Mouse (Mus musculus): ENCODE measurements around the gene Gldc.

The Gldc gene

DNA sequence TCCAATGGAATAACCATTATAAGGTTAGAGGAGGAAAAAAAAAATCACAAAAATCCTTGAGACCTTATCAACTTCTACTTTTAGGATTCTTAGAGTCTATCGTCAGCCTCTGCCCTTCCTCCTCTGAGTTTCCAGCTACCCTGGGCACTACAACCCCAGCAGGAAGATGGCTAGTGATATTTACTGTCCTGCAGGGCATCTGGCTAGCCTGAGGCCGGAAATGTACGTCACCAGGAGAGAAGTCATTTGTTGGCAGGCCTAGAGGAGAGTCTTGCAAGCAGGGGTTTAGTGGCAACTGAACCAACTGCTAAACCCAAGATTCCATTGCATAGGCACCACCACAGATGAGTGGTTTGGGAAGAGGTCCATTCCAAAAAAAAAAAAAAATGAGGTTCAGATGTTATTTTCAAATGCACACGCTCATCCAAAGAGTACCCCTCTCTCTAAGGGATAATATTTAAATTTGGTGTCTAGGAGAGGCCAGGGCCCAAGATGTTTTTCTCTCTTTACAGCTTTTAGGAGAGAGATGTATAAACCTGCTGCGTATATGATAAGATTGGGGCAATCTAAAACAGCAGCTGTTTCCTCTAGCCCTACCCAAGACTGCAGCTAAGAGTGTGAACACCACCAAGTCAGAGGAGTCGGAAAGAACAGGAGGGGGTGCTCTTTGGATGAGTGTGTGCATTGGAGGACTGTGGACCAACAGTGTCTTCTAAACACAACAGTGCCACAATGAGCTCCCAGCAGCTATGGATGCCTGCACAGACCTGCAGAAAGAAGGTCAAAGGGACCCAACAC is 70.0 kb downstream of the Gldc start:
- DNase-seq = no peak

DNA sequence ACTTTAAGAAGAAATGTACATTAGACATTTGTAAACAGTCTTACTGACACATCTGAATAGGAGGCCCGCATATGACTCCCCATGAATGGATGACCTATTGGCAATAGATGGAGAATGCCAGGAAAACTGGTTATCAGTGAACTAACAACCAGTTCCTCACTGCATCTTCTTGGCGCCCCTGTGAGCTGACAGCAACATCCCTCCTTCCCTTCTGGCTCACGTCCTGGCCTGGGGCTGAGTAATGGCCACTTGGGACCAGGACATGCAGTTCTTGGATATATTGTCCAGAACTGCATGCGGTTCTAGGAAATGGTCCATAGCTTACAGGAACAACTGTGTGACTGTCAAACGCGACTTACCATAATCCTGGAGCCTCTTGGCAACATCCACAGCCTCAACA is 72.6 kb downstream of the Gldc start:
- DNase-seq = no peak

DNA sequence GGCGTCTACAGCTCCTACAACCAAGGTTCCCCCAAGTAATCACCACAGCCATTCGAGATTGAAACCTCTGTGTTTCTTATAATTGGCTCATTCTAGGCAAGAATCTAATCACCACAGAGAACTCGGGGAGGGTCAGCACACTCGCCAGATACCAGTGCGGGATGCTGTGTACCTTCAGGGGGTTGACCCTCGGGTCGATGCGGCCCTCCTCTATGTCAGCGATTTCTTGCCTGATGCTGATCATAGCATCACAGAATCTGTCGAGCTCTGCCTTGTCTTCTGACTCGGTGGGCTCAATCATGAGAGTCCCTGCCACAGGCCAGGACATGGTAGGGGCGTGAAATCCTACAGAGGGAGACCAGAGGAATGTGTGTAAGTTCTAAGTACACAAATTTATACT is 74.7 kb downstream of the Gldc start:
- DNase-seq = no peak

DNA sequence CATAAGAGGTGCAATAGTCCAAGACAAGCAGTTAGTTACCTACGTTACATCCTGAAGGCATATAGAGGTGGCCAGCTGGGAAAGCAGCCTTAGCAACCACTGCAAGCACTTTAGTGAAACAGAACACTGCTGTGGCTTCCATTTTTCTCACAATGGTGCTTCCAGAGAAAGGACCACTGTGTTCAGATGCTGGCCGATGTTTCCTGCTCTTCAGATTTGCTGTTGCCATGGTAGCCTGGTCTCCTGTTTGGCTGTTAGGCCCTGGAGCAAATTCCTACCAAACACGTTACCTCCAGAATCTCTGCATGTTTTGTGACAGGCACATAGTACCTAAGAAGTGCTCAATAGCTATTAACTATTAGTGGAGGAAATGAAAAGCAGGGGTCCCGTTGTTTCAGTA is 78.2 kb downstream of the Gldc start:
- no peak for DNase-seq

DNA sequence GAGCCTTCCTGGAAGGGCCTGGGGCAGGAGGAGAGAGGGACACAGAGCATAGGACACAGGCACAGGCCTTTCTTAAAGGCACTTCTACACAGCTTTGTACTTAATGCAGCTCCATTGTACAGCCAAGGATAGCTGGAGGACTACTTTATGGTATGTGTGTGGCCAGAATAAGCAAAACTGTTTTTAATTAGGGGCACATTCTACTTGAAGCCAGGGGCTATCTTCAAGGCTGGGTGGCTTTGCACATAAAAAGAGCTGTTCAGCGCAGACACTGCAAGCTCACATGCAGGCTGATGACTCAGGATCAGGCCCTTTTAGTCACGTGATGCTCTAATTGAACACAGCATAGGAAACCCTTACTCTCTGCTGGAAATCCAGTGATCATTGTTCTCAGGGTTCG is 79.0 kb downstream of the Gldc start:
- no peak for DNase-seq

DNA sequence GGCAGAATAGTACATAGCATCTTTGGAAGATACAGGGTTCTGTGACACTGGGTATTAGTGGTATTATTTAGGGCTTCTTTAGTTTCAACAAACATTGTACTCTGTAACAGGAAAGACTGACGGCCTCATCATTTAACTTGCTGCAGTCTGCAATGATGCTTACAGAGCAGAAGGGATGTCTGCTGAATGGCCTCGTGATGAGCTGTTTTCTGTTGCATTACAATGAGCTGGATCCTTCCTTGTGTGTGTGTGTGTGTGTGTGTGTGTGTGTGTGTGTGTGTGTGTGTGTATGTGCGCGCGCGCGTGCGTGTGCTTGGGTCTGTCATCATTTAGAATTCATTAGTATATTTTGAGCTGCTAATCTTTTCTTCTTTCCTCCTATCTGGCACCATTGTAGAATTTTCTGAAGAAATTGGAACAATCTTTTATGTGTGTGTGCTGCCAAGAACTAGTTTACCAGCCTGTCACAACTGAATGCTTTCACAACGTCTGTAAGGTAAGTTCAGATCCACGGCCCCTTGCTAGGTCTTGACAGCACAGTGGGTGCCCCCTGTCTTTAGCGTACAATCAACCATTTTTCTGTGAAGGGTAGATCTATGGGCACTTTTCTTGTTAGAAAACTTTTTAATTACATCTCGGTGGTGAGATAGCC is 83.5 kb downstream of the Gldc start:
- no peak for DNase-seq

DNA sequence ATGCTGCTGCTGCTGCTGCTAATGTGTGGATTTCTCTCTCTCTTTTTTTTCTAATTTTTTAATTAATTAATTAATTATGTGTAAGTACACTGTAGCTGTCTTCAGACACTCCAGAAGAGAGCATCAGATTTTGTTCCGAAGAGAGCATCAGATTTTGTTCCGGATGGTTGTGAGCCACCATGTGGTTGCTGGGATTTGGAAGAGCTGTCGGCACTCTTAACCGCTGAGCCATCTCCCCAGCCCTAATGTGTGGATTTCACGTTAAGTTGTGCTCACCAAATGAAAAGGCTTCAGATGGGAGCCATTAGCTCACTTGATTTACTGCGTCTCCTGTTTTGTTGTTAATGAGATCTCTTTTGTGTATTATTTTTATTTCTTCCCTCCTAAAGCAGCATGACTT is 85.1 kb downstream of the Gldc start:
- DNase-seq = no peak

DNA sequence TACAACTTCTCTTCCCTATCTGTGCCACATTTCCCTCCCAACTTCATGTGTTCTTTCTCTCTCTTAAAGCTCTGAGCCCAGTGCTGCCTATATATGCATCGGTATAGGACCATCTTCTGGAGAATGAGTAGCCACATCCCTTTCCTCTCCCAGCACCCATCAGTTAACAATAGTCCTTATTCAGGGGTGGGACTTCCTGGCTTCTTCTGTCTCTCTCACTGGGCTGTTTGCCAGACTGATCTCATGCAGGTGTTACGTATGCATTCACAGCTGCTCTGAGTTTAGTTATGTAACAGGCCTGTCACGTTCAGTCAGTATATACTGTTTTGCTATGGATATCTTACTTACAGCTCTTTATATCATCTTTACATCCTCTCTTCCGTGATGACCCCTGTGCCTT is 109.4 kb downstream of the Gldc start:
- DNase-seq = peak; percentile 36

DNA sequence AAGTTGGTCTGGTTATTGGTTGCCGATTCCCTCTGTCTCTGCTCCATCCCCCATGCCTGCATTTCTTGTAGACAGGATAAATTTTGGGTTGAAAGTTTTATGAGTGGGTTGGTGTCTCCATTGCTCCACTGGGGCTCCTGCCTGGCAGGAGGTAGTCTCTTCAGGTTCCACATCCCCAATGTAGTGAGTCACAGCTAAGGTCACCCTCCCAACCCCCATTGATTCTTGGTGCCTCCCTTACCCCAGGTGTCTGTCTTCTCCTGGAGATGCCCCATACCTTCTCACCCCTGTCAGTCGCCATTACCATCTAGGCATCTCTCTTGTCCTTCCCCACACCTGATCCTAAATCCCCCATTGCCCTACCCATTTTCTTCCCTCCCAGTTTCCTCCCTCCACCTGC is 121.0 kb downstream of the Gldc start:
- no peak for DNase-seq

DNA sequence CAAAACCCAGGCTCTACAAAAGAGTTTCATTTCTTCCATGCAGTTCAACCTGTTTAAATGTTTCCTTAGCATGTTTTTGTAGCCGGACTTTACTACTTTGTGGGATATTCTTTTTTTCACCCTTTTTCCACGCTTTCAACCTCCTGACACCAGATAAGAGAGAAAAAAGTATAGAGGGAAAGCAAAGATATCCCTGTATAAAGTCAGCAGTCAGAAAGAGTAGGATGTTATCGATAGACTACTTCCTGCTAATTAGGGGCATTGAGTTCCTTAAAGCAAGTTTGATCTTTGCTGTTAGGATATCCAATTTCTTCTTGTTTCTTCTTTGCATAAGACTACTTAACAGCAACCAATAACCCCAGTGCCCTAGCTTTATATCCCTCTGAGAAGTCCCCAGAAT is 123.8 kb downstream of the Gldc start:
- no peak for DNase-seq

DNA sequence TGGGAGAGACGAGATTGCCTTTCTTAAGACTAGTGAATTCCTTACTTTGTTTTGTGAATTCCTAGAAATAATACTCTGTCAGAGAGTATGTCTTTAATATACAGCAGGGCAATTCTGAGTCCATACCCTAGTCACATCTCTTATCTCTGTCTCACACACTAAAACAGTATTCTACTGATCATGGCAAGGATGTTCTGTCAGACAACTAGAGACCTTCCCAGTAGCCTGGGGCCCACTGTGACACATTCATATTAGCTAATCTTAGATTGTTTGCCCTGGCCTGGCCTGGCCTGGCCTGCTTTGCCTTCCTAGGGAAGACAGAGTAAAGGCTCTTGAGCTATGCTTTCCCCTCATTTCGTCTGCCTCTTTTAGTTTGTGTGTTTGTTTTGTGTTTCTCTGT is 124.6 kb downstream of the Gldc start:
- DNase-seq = no peak

Measured in right cerebral cortex, adult 18-20 months (tissue).